Mouse (Mus musculus): Measurements from ENCODE around the gene Prr7. TPM values are rescaled to one million over a fixed set of nuclear protein-coding genes. Genes with fewer than 3 reads are reported as not detected.

Gene Prr7
- polyA plus RNA-seq, 1 experiment from 2014 or later, result 0.41 TPM

DNA sequence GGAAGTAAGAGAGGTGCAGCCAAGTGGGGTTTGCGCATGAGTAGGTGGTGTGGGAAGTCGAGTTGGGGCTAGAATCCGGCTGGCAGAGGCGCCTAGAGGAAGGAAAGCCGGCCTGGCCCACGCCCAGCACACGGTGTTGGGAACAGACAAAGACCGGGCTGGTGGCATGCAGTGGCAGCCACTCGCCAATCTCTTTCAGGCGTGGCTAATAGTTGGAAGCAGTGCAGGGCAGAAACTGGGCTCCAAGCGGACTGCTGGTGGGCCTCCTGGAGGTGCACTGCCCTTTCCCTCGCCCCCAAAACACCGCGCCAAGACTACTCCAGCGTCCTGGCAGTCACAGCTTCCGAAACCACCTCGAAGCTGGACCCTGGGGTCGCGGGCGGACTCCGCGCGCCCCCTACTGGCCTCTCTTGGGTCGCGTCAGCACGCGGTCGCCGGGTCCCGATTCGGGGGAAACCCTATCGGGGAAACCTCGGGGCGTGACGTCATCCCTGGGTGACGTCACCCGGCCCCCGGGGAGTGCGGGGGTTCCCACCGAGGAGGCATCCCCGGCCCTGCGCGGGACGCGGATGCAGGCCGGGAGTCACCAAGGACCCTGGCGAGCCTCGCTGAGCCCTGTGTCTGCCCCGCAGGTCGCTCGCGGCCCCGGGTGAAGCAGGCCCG lies 7.2 kb downstream of the Prr7 start:
- peaks cover 24% of the 10 kb centered on the region for H3K36me3 ChIP-seq
- peaks cover 33% of the 10 kb centered on the region for H3K4me1 ChIP-seq (replicated peaks)
- peak overlapping the region; percentile 58 for H3K4me3 ChIP-seq
- H3K27ac ChIP-seq (ENCODE audit: poor library complexity, severe bottlenecking), result no peak overlapping the region
- ATAC-seq (ENCODE audit: insufficient number of reproducible peaks, low FRiP score), result peak; percentile 65
- H3K27me3 ChIP-seq (replicated peaks), result peaks cover 73% of the 10 kb centered on the region
- WGBS, result 1% methylated on average over 54 of the region's 54 CpGs
- no peaks in the 10 kb centered on the region for H3K9me3 ChIP-seq (replicated peaks)
- H3K9ac ChIP-seq, result peak overlapping the region; percentile 72
- peak overlapping the region; percentile 93 for H3K4me2 ChIP-seq

- H3K9me3 ChIP-seq (replicated peaks), result no peaks in the 10 kb centered on the region
- under 1% methylated on average over 31 of the region's 31 CpGs for WGBS
- H3K4me3 ChIP-seq, result peak overlapping the region; percentile 58
- 0 out of 2 replicates have a peak overlapping the region, but pooled peaks have one; percentile 5 for H3K27ac ChIP-seq (ENCODE audit: poor library complexity, severe bottlenecking)
- peak overlapping the region; percentile 72 for H3K9ac ChIP-seq
- H3K4me2 ChIP-seq, result peak overlapping the region; percentile 93
- H3K4me1 ChIP-seq (replicated peaks), result peaks cover 33% of the 10 kb centered on the region
- H3K27me3 ChIP-seq (replicated peaks), result peaks cover 73% of the 10 kb centered on the region
- H3K36me3 ChIP-seq, result peaks cover 29% of the 10 kb centered on the region
- peak; percentile 23 for ATAC-seq (ENCODE audit: insufficient number of reproducible peaks, low FRiP score)
Observed at GRCm38 (mm10) chr13:55471819-55472131, 7.7 kb downstream of the Prr7 start.

- peak overlapping the region; percentile 72 for H3K9ac ChIP-seq
- peak; percentile 39 for ATAC-seq (ENCODE audit: insufficient number of reproducible peaks, low FRiP score)
- peak overlapping the region; percentile 58 for H3K4me3 ChIP-seq
- WGBS, result under 1% methylated on average over 102 of the region's 103 CpGs
- H3K9me3 ChIP-seq (replicated peaks), result no peaks in the 10 kb centered on the region
- H3K4me1 ChIP-seq (replicated peaks), result peaks cover 33% of the 10 kb centered on the region
- H3K36me3 ChIP-seq, result peaks cover 35% of the 10 kb centered on the region
- 0 out of 2 replicates have a peak overlapping the region, but pooled peaks have one; percentile 5 for H3K27ac ChIP-seq (ENCODE audit: poor library complexity, severe bottlenecking)
- peak overlapping the region; percentile 93 for H3K4me2 ChIP-seq
- peaks cover 75% of the 10 kb centered on the region for H3K27me3 ChIP-seq (replicated peaks)
Observed at GRCm38 (mm10) chr13:55472132-55473022, 8.3 kb downstream of the Prr7 start.

- H3K4me2 ChIP-seq, result peak overlapping the region; percentile 93
- H3K27ac ChIP-seq (ENCODE audit: poor library complexity, severe bottlenecking), result 0 out of 2 replicates have a peak overlapping the region, but pooled peaks have one; percentile 2
- no peak for ATAC-seq (ENCODE audit: insufficient number of reproducible peaks, low FRiP score)
- H3K27me3 ChIP-seq (replicated peaks), result peaks cover 69% of the 10 kb centered on the region
- peaks cover 38% of the 10 kb centered on the region for H3K36me3 ChIP-seq
- peak overlapping the region; percentile 58 for H3K4me3 ChIP-seq
- WGBS, result 22% methylated on average over 18 of the region's 18 CpGs
- peak overlapping the region; percentile 72 for H3K9ac ChIP-seq
- no peaks in the 10 kb centered on the region for H3K9me3 ChIP-seq (replicated peaks)
- peaks cover 33% of the 10 kb centered on the region for H3K4me1 ChIP-seq (replicated peaks)
Observed at GRCm38 (mm10) chr13:55473076-55473831, 9.2 kb downstream of the Prr7 start.

- H3K27me3 ChIP-seq (replicated peaks), result peaks cover 62% of the 10 kb centered on the region
Observed at GRCm38 (mm10) chr13:55473961-55474360, 9.9 kb downstream of the Prr7 start.

DNA sequence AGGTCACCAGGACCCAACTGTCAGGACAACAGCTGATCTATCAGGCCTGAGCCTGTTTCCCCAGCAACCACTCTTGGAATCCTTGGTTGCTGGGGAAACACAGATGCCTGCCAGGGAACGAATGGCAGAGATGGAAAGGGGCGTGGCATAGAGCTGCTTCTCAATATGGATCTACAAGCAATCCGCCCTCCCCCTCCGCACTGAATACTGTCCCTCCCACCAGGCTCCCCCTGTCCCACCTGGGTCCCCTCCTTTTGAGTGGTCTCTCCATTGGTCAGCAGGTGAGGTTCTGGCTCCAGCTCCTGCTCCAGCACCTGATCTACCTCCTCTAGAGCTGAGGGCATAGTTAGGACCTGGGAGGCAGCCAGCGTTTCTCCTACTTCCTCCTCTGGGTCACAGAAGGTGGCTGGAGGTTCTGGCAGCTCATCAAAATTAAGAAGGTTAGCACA lies 10.6 kb downstream of the Prr7 start:
- no peaks in the 10 kb centered on the region for H3K9me3 ChIP-seq (replicated peaks)
- no peak for ATAC-seq (ENCODE audit: insufficient number of reproducible peaks, low FRiP score)
- H3K4me1 ChIP-seq (replicated peaks), result peaks cover 33% of the 10 kb centered on the region
- H3K27me3 ChIP-seq (replicated peaks), result peaks cover 57% of the 10 kb centered on the region
- no peak overlapping the region for H3K9ac ChIP-seq
- 61% methylated on average over 5 of the region's 5 CpGs for WGBS
- no peak overlapping the region for H3K27ac ChIP-seq (ENCODE audit: poor library complexity, severe bottlenecking)
- H3K4me3 ChIP-seq, result no peak overlapping the region
- no peak overlapping the region for H3K4me2 ChIP-seq
- H3K36me3 ChIP-seq, result peaks cover 44% of the 10 kb centered on the region

More at GRCm38 (mm10) chr13:55473961-55474360, 9.9 kb downstream of the Prr7 start:
- peaks cover 38% of the 10 kb centered on the region for H3K36me3 ChIP-seq
- no peak overlapping the region for H3K9ac ChIP-seq
- WGBS, result 66% methylated on average over 11 of the region's 11 CpGs
- H3K4me1 ChIP-seq (replicated peaks), result peaks cover 33% of the 10 kb centered on the region
- H3K4me2 ChIP-seq, result no peak overlapping the region
- no peak overlapping the region for H3K27ac ChIP-seq (ENCODE audit: poor library complexity, severe bottlenecking)
- H3K9me3 ChIP-seq (replicated peaks), result no peaks in the 10 kb centered on the region
- ATAC-seq (ENCODE audit: insufficient number of reproducible peaks, low FRiP score), result no peak
- H3K4me3 ChIP-seq, result no peak overlapping the region

- H3K27ac ChIP-seq (ENCODE audit: poor library complexity, severe bottlenecking), result no peak overlapping the region
- peaks cover 3% of the 10 kb centered on the region; the same call in 1 of the 2 replicates for H3K9me3 ChIP-seq (replicated peaks)
- ATAC-seq (ENCODE audit: insufficient number of reproducible peaks, low FRiP score), result no peak
- no peak overlapping the region for H3K4me2 ChIP-seq
- H3K4me1 ChIP-seq (replicated peaks), result peaks cover 33% of the 10 kb centered on the region
- no peak overlapping the region for H3K4me3 ChIP-seq
- H3K36me3 ChIP-seq, result peaks cover 55% of the 10 kb centered on the region
- WGBS, result 89% methylated on average over 5 of the region's 5 CpGs
- H3K9ac ChIP-seq, result no peak overlapping the region
- peaks cover 50% of the 10 kb centered on the region for H3K27me3 ChIP-seq (replicated peaks)
Observed at GRCm38 (mm10) chr13:55475750-55476149, 11.7 kb downstream of the Prr7 start.

GRCm38 (mm10) chr13:55476256-55476655 lies 12.2 kb downstream of the Prr7 start:
- H3K4me3 ChIP-seq, result no peak overlapping the region
- H3K9ac ChIP-seq, result no peak overlapping the region
- peaks cover 46% of the 10 kb centered on the region for H3K27me3 ChIP-seq (replicated peaks)
- H3K4me2 ChIP-seq, result no peak overlapping the region
- peaks cover 28% of the 10 kb centered on the region for H3K4me1 ChIP-seq (replicated peaks)
- peaks cover 3% of the 10 kb centered on the region; the same call in 1 of the 2 replicates for H3K9me3 ChIP-seq (replicated peaks)
- no peak for ATAC-seq (ENCODE audit: insufficient number of reproducible peaks, low FRiP score)
- H3K27ac ChIP-seq (ENCODE audit: poor library complexity, severe bottlenecking), result no peak overlapping the region
- H3K36me3 ChIP-seq, result peaks cover 60% of the 10 kb centered on the region
- WGBS, result 87% methylated on average over 8 of the region's 8 CpGs

GRCm38 (mm10) chr13:55477492-55477891 lies 13.4 kb downstream of the Prr7 start:
- no peak overlapping the region for H3K4me3 ChIP-seq
- H3K9ac ChIP-seq, result no peak overlapping the region
- H3K36me3 ChIP-seq, result peaks cover 72% of the 10 kb centered on the region

GRCm38 (mm10) chr13:55478036-55478435 lies 14.0 kb downstream of the Prr7 start:
- 47% methylated on average over 5 of the region's 5 CpGs for WGBS
- H3K27ac ChIP-seq (ENCODE audit: poor library complexity, severe bottlenecking), result no peak overlapping the region
- ATAC-seq (ENCODE audit: insufficient number of reproducible peaks, low FRiP score), result no peak

More at GRCm38 (mm10) chr13:55477492-55477891, 13.4 kb downstream of the Prr7 start:
- Histone ChIP-seq H3K4me2 (no peak overlapping the region), H3K27me3 (replicated peaks) (peaks cover 58% of the 10 kb centered on the region), H3K9me3 (replicated peaks) (peaks cover 3% of the 10 kb centered on the region; the same call in 1 of the 2 replicates), H3K4me1 (replicated peaks) (peaks cover 21% of the 10 kb centered on the region), H3K27ac (ENCODE audit: poor library complexity, severe bottlenecking) (no peak overlapping the region)
- 65% methylated on average over 16 of the region's 16 CpGs for WGBS
- ATAC-seq (ENCODE audit: insufficient number of reproducible peaks, low FRiP score), result no peak

More at GRCm38 (mm10) chr13:55478036-55478435, 14.0 kb downstream of the Prr7 start:
- Histone ChIP-seq H3K4me1 (replicated peaks) (peaks cover 21% of the 10 kb centered on the region), H3K4me3 (no peak overlapping the region), H3K9me3 (replicated peaks) (peaks cover 3% of the 10 kb centered on the region; the same call in 1 of the 2 replicates), H3K36me3 (peaks cover 75% of the 10 kb centered on the region), H3K9ac (no peak overlapping the region), H3K27me3 (replicated peaks) (peaks cover 64% of the 10 kb centered on the region), H3K4me2 (no peak overlapping the region)
